Comparison of ENCODE assay signal across 8 mouse cellular contexts in genomic region chr1:134093771-134094526, GRCm38 (mm10). TPM values are rescaled to one million over a fixed set of nuclear protein-coding genes. Genes with fewer than 3 reads are reported as not detected.
DNase-seq lines count a peak whose midpoint lies in the region; ATAC-seq and TF ChIP-seq lines count a peak whose summit lies in the region.

No protein-coding gene starts in this region.

- H3K9ac ChIP-seq in ES-E14 (ENCODE audit: insufficient read depth, low read depth, low read length, poor library complexity, severe bottlenecking), result peak overlapping the region; percentile 71; the same call in 1 of the 2 replicates
- peak overlapping the region; percentile 74; the same call in 1 of the 2 replicates for H3K9ac ChIP-seq in heart, embryonic 14.5 days (ENCODE audit: low read length)
- H3K9ac ChIP-seq in liver, embryonic 14.5 days (replicated peaks), result peak overlapping the region; percentile 84

- no peak for TF ChIP-seq CTCF in gastrocnemius, adult 2 months (IDR thresholded peaks at IDR 0.05)
- no peak for TF ChIP-seq CTCF in liver, embryonic 14.5 days (IDR thresholded peaks at IDR 0.05; ENCODE audit: low read depth)

- DNase-seq in gastrocnemius, adult 2 months, result peak; percentile 46
- no peak for DNase-seq in gastrocnemius, postnatal 4 days (ENCODE audit: low spot score in 2 of 2)
- DNase-seq in ES-E14 (ENCODE audit: low read depth, low spot score), result no peak
- no peak for DNase-seq in liver, embryonic 14.5 days (ENCODE audit: low read depth in 3 of 3, low spot score in 3 of 3)
- DNase-seq in naive thymus-derived CD4-positive, alpha-beta T cell, adult 2 months (ENCODE audit: low read depth), result peak; percentile 77
- DNase-seq in layer of hippocampus, postnatal 36 days, result no peak
- DNase-seq in urinary bladder, postnatal 14 days (ENCODE audit: low spot score), result no peak

- H3K9me3 ChIP-seq in ES-E14 (ENCODE audit: control insufficient read depth, insufficient read depth, low read depth, low read length), result no peaks in the 10 kb centered on the region
- H3K9me3 ChIP-seq in heart, embryonic 14.5 days (ENCODE audit: control insufficient read depth, low read length), result no peaks in the 10 kb centered on the region
- H3K9me3 ChIP-seq in liver, embryonic 14.5 days (ENCODE audit: control insufficient read depth, low read length), result no peaks in the 10 kb centered on the region

- peak overlapping the region; percentile 100 for H3K27ac ChIP-seq in gastrocnemius, adult 2 months
- H3K27ac ChIP-seq in ES-E14 (ENCODE audit: insufficient read depth, low read depth, low read length, poor library complexity, severe bottlenecking), result no peak overlapping the region
- H3K27ac ChIP-seq in heart, embryonic 14.5 days (replicated peaks in 1 of 2; ENCODE audit: control insufficient read depth in 1 of 2, insufficient read depth in 1 of 2, low read depth in 2 of 2, low read length in 2 of 2), result peak overlapping the region; percentile 93 to 97
- H3K27ac ChIP-seq in liver, embryonic 14.5 days, result peak overlapping the region; percentile 99

- intact Hi-C loops in gastrocnemius, adult 2 months (cut with DNase I), result no loop called here

- TF ChIP-seq EP300 in liver, embryonic 14.5 days (IDR thresholded peaks at IDR 0.05; ENCODE audit: low read depth), result no peak

- peak overlapping the region; percentile 75 for H3K4me2 ChIP-seq in heart, embryonic 14.5 days (ENCODE audit: low read length)
- H3K4me2 ChIP-seq in liver, embryonic 14.5 days (ENCODE audit: low read depth), result peak overlapping the region; percentile 99

- peaks cover 7 to 19% of the 10 kb centered on the region in 2 experiments; a peak in 2 of 4 replicates for H3K4me1 ChIP-seq in ES-E14 (ENCODE audit: control insufficient read depth in 2 of 2, insufficient read depth in 2 of 2, low read length in 2 of 2, poor library complexity in 1 of 2)
- H3K4me1 ChIP-seq in heart, embryonic 14.5 days (ENCODE audit: control insufficient read depth in 2 of 2, insufficient read depth in 2 of 2, low read length in 2 of 2), result peaks cover 51 to 57% of the 10 kb centered on the region in 2 experiments
- H3K4me1 ChIP-seq in liver, embryonic 14.5 days (replicated peaks; ENCODE audit: control insufficient read depth in 2 of 2, insufficient read depth in 2 of 2, low read length in 1 of 2), result peaks cover 67 to 71% of the 10 kb centered on the region in 2 experiments

- in situ Hi-C loops in ES-E14 (cut with MboI; ENCODE audit: low sequenced_read_pairs in 2 of 2, unreplicated experiment in 2 of 2), result no loop called here

- H3K27me3 ChIP-seq in heart, embryonic 14.5 days (ENCODE audit: control insufficient read depth, insufficient read depth, low read length), result no peaks in the 10 kb centered on the region
- H3K27me3 ChIP-seq in liver, embryonic 14.5 days (ENCODE audit: control insufficient read depth, insufficient read depth, low read length), result no peaks in the 10 kb centered on the region

- no peak for ATAC-seq in heart, embryonic 14.5 days (ENCODE audit: insufficient number of reproducible peaks, insufficient read depth, low FRiP score, low read depth)
- ATAC-seq in liver, embryonic 14.5 days (ENCODE audit: insufficient read depth), result no peak

- WGBS in heart, embryonic 14.5 days, result 62% methylated on average over 12 of the region's 13 CpGs
- WGBS in liver, embryonic 14.5 days (ENCODE audit: insufficient replicate concordance), result 44% methylated on average over 13 of the region's 13 CpGs

- H3K36me3 ChIP-seq in ES-E14 (ENCODE audit: control insufficient read depth, insufficient read depth, low read length, poor library complexity, severe bottlenecking), result no peaks in the 10 kb centered on the region
- H3K36me3 ChIP-seq in heart, embryonic 14.5 days (ENCODE audit: control insufficient read depth, insufficient read depth, low read length), result no peaks in the 10 kb centered on the region
- no peaks in the 10 kb centered on the region for H3K36me3 ChIP-seq in liver, embryonic 14.5 days (replicated peaks; ENCODE audit: control insufficient read depth, insufficient read depth, low read depth)

- H3K4me3 ChIP-seq in gastrocnemius, adult 2 months, result peak overlapping the region; percentile 76
- peak overlapping the region; percentile 63 to 73; a peak in 3 of 4 replicates for H3K4me3 ChIP-seq in ES-E14 (ENCODE audit: insufficient read depth in 1 of 2, low read depth in 1 of 2, low read length in 2 of 2, poor library complexity in 1 of 2, severe bottlenecking in 1 of 2)
- H3K4me3 ChIP-seq in heart, embryonic 14.5 days (ENCODE audit: control insufficient read depth in 1 of 2, insufficient read depth in 1 of 2, low read depth in 1 of 2, low read length in 2 of 2), result no peak overlapping the region
- H3K4me3 ChIP-seq in liver, embryonic 14.5 days (ENCODE audit: insufficient read depth in 1 of 2, low read depth in 2 of 2, low read length in 2 of 2), result peak overlapping the region; percentile 64 to 67

TF ChIP-seq in ES-E14, 5 proteins besides CTCF, POLR2A, EP300 and RAD21:
- TF ChIP-seq MAFK (IDR thresholded peaks at IDR 0.05; ENCODE audit: insufficient read depth, low read depth, low read length) (no peak), ZNF384 (IDR thresholded peaks at IDR 0.05; ENCODE audit: low read depth, low read length) (no peak), CHD2 (IDR thresholded peaks at IDR 0.05; ENCODE audit: low read depth, low read length) (no peak), ZC3H11A (IDR thresholded peaks at IDR 0.05; ENCODE audit: borderline replicate concordance, low read depth, low read length) (no peak), HCFC1 (IDR thresholded peaks at IDR 0.05; ENCODE audit: borderline replicate concordance, insufficient read depth, low read length) (no peak)

RNA-seq across cellular contexts. Expression of gene Btg2, which starts 15.0 kb away (rescaled TPM):
- 10 to 100 TPM; 14.1 to 46.8 TPM for total RNA-seq in gastrocnemius, adult 2 months (2021)
- 10 to 100 TPM; 22.4 to 26.7 TPM for total RNA-seq in gastrocnemius, postnatal 4 days (2021)
- 40.2 and 47.5 TPM in 2 replicates for total RNA-seq in ES-E14 (2012; rRNA removed)
- 34.7 and 36.9 TPM in 2 replicates for polyA plus RNA-seq in heart, embryonic 14.5 days (2014; fragmentation: Nextera tagmentation; extraction: Ambion mirVana)
- 40.1 and 45.3 TPM in 2 replicates for polyA plus RNA-seq in liver, embryonic 14.5 days (2012; rRNA removed)
- 78.2 and 85.2 TPM in 2 replicates for polyA plus RNA-seq in liver, embryonic 14.5 days (2014; fragmentation: Nextera tagmentation; extraction: Ambion mirVana)
- total RNA-seq in layer of hippocampus, postnatal 36 days (2021), result 10 to 100 TPM; 18.7 to 18.9 TPM

RNA-seq across cellular contexts. Expression of gene Chit1, which starts 17.1 kb away (rescaled TPM):
- not detected for total RNA-seq in gastrocnemius, adult 2 months (2021)
- under 1 TPM; 0.16 to 0.27 TPM for total RNA-seq in gastrocnemius, postnatal 4 days (2021)
- 0.13 and 0.32 TPM in 2 replicates for total RNA-seq in ES-E14 (2012; rRNA removed)
- polyA plus RNA-seq in heart, embryonic 14.5 days (2014; fragmentation: Nextera tagmentation; extraction: Ambion mirVana), result 0.46 and 0.96 TPM in 2 replicates
- 0.08 and 0.09 TPM in 2 replicates for polyA plus RNA-seq in liver, embryonic 14.5 days (2012; rRNA removed)
- polyA plus RNA-seq in liver, embryonic 14.5 days (2014; fragmentation: Nextera tagmentation; extraction: Ambion mirVana), result not detected in 2 replicates
- not detected for total RNA-seq in layer of hippocampus, postnatal 36 days (2021)

RNA-seq across cellular contexts. Expression of gene Fmod, which starts 56.9 kb away (rescaled TPM):
- 100 to 1,000 TPM in 1 of 2 experiments, 10 to 100 TPM in 1; 53.6 to 322 TPM for total RNA-seq in gastrocnemius, adult 2 months (2021)
- 100 to 1,000 TPM; 108 to 184 TPM for total RNA-seq in gastrocnemius, postnatal 4 days (2021)
- not detected in 2 replicates for total RNA-seq in ES-E14 (2012; rRNA removed)
- polyA plus RNA-seq in heart, embryonic 14.5 days (2014; fragmentation: Nextera tagmentation; extraction: Ambion mirVana), result 15.9 and 18.0 TPM in 2 replicates
- 1.1 TPM in 2 replicates for polyA plus RNA-seq in liver, embryonic 14.5 days (2012; rRNA removed)
- polyA plus RNA-seq in liver, embryonic 14.5 days (2014; fragmentation: Nextera tagmentation; extraction: Ambion mirVana), result 1.1 and 1.6 TPM in 2 replicates
- total RNA-seq in layer of hippocampus, postnatal 36 days (2021), result 1 to 10 TPM; 4.0 to 7.8 TPM

Comparison
In these comparisons a context has a peak if more than half of its experiments do, and no peak if none do; other contexts are left out.
1. DNase-seq: peak in gastrocnemius, adult 2 months (single experiment) and naive thymus-derived CD4-positive, alpha-beta T cell, adult 2 months (single experiment); none in gastrocnemius, postnatal 4 days (0 of 2), ES-E14 (single experiment), liver, embryonic 14.5 days (0 of 3), layer of hippocampus, postnatal 36 days (0 of 2) and urinary bladder, postnatal 14 days (single experiment).
2. H3K4me3 ChIP-seq: peak in gastrocnemius, adult 2 months (single experiment), ES-E14 (2 of 2) and liver, embryonic 14.5 days (2 of 2); none in heart, embryonic 14.5 days (0 of 2).
3. RNA of gene Fmod, which starts 56.9 kb away (total RNA-seq): 53.6 to 322 TPM in gastrocnemius, adult 2 months and 108 to 184 TPM in gastrocnemius, postnatal 4 days; 4.0 to 7.8 TPM in layer of hippocampus, postnatal 36 days and not detected in ES-E14; every median in the first group is over 4 times any median in the second.
4. Peak in every context shown above with its lines, with median percentiles within 50 percentile points of each other: H3K9ac ChIP-seq.